Mouse (Mus musculus): Measurements from ENCODE around the gene Eif4enif1. TPM values are rescaled to one million over a fixed set of nuclear protein-coding genes. Genes with fewer than 3 reads are reported as not detected.
A peak's percentile ranks its signal among the peaks of the same experiment; 100 is the strongest.

The Eif4enif1 gene
- polyA plus RNA-seq, 1 experiment, result 46.7 TPM

DNA sequence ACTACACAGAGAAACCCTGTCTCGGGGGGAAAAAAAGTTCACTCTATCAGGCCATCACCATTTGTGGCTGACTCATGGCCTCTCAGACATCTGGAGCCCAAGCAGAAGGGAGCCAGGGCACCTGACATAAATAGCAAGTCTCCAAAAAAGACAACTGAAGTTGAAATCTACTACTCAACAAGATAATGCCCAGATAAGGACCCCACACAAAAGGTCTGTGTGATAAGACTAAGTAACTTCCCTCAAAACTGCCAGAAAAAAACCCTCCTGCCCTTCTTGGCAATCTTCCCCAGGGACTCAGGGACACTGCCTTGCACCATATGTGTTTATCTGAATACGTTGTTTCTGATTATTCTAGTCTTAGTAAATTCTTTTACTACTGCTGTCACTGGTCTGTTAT, 77.5 kb downstream of the Eif4enif1 start:
- Histone ChIP-seq H3K4me1 (ENCODE audit: control insufficient read depth, insufficient read depth, low read length) (no peaks in the 10 kb centered on the region), H3K27ac (ENCODE audit: insufficient read depth, low read depth, low read length) (no peak overlapping the region), H3K4me3 (ENCODE audit: insufficient read depth, low read length) (no peak overlapping the region)
- no peak for TF ChIP-seq CTCF (IDR thresholded peaks at IDR 0.05; ENCODE audit: low read depth, low read length)
- no peak for TF ChIP-seq POLR2A (IDR thresholded peaks at IDR 0.05; ENCODE audit: borderline replicate concordance, low read depth, low read length)

- no peak overlapping the region for H3K27ac ChIP-seq (ENCODE audit: insufficient read depth, low read depth, low read length)
- no peak overlapping the region for H3K4me3 ChIP-seq (ENCODE audit: insufficient read depth, low read length)
- 0 out of 2 replicates have a peak, but pooled peaks cover 2% of the 10 kb centered on the region for H3K4me1 ChIP-seq (ENCODE audit: control insufficient read depth, insufficient read depth, low read length)
- TF ChIP-seq CTCF (IDR thresholded peaks at IDR 0.05; ENCODE audit: low read depth, low read length), result no peak
- no peak for TF ChIP-seq POLR2A (IDR thresholded peaks at IDR 0.05; ENCODE audit: borderline replicate concordance, low read depth, low read length)
These were observed 80.7 kb downstream of the Eif4enif1 start for GRCm38 (mm10) chr11:3282887-3283286.

GRCm38 (mm10) chr11:3283645-3284044, 81.5 kb downstream of the Eif4enif1 start:
- Histone ChIP-seq H3K4me1 (ENCODE audit: control insufficient read depth, insufficient read depth, low read length) (0 out of 2 replicates have a peak, but pooled peaks cover 3% of the 10 kb centered on the region), H3K4me3 (ENCODE audit: insufficient read depth, low read length) (no peak overlapping the region), H3K27ac (ENCODE audit: insufficient read depth, low read depth, low read length) (no peak overlapping the region)
- TF ChIP-seq POLR2A (IDR thresholded peaks at IDR 0.05; ENCODE audit: borderline replicate concordance, low read depth, low read length) (no peak), CTCF (IDR thresholded peaks at IDR 0.05; ENCODE audit: low read depth, low read length) (no peak)

DNA sequence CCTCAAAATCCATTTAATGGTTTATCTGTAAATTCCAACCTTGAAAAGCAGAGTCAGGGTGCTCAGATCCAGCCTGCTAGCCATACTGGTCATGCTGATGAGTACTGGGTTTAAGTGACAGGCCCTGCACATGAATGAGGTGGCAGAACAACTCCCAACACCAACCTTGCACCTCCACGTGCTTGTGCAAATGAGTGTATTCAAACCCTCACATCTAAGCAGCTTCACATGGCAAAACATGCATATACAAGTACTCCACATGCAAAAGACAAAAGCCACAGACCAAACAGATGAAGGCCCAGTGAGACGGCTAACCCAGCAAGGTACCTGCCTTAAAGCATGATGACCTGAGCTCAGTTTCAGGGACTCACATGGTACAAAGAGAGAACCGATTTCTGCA, 83.7 kb downstream of the Eif4enif1 start:
- Histone ChIP-seq H3K4me1 (ENCODE audit: control insufficient read depth, insufficient read depth, low read length) (0 out of 2 replicates have a peak, but pooled peaks cover 3% of the 10 kb centered on the region), H3K4me3 (ENCODE audit: insufficient read depth, low read length) (no peak overlapping the region), H3K27ac (ENCODE audit: insufficient read depth, low read depth, low read length) (no peak overlapping the region)
- TF ChIP-seq POLR2A (IDR thresholded peaks at IDR 0.05; ENCODE audit: borderline replicate concordance, low read depth, low read length), result no peak
- no peak for TF ChIP-seq CTCF (IDR thresholded peaks at IDR 0.05; ENCODE audit: low read depth, low read length)

GRCm38 (mm10) chr11:3287131-3287530, 84.9 kb downstream of the Eif4enif1 start:
- 0 out of 2 replicates have a peak, but pooled peaks cover 3% of the 10 kb centered on the region for H3K4me1 ChIP-seq (ENCODE audit: control insufficient read depth, insufficient read depth, low read length)
- H3K27ac ChIP-seq (ENCODE audit: insufficient read depth, low read depth, low read length), result no peak overlapping the region

GRCm38 (mm10) chr11:3287921-3288320, 85.7 kb downstream of the Eif4enif1 start:
- TF ChIP-seq CTCF (IDR thresholded peaks at IDR 0.05; ENCODE audit: low read depth, low read length), result no peak
- no peak for TF ChIP-seq POLR2A (IDR thresholded peaks at IDR 0.05; ENCODE audit: borderline replicate concordance, low read depth, low read length)
- Histone ChIP-seq H3K4me3 (ENCODE audit: insufficient read depth, low read length) (no peak overlapping the region), H3K27ac (ENCODE audit: insufficient read depth, low read depth, low read length) (no peak overlapping the region), H3K4me1 (ENCODE audit: control insufficient read depth, insufficient read depth, low read length) (peaks cover 7% of the 10 kb centered on the region)

More at GRCm38 (mm10) chr11:3287131-3287530, 84.9 kb downstream of the Eif4enif1 start:
- no peak overlapping the region for H3K4me3 ChIP-seq (ENCODE audit: insufficient read depth, low read length)
- TF ChIP-seq CTCF (IDR thresholded peaks at IDR 0.05; ENCODE audit: low read depth, low read length) (no peak), POLR2A (IDR thresholded peaks at IDR 0.05; ENCODE audit: borderline replicate concordance, low read depth, low read length) (no peak)

- Histone ChIP-seq H3K4me1 (ENCODE audit: control insufficient read depth, insufficient read depth, low read length) (peaks cover 15% of the 10 kb centered on the region), H3K4me3 (ENCODE audit: insufficient read depth, low read length) (peak within 1 kb of the TSS; percentile 93), H3K27ac (ENCODE audit: insufficient read depth, low read depth, low read length) (peak within 1 kb of the TSS; percentile 92)
- TF ChIP-seq CTCF (IDR thresholded peaks at IDR 0.05; ENCODE audit: low read depth, low read length) (no peak), POLR2A (IDR thresholded peaks at IDR 0.05; ENCODE audit: borderline replicate concordance, low read depth, low read length) (0 out of 2 replicates have a peak, but pooled peaks have one; percentile 23)
These were observed 86.5 kb downstream of the Eif4enif1 start, which contains the start of gene Patz1 for GRCm38 (mm10) chr11:3288521-3289301. Gene Patz1 (plus strand): TSS chr11:3288874.

DNA sequence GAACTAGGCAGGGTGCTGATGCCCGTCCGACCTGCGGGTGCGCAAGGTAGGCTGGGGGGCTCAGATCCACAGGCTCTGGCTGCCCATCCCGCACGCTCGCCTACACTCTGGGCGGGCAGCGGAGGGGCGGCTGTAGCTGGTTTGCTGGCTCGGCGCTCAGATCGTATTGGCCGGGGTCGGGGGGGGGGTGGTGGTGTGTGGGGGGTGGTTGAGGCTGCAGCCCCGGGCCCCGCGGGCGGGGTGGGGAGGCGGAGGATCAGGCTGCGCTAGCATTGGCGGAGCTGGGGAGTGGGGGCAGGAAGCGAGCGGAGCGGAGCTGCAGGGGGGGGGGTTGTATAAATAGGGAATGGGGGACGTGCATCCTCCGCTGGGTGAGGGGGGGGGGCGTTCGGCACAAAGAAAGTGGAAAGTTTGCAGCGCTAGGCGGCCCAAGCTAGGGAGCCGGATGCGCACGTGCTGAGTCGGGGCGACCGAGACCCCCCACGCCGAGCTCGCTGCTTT, 87.2 kb downstream of the Eif4enif1 start:
- Histone ChIP-seq H3K27ac (ENCODE audit: insufficient read depth, low read depth, low read length) (peak overlapping the region; percentile 92), H3K4me1 (ENCODE audit: control insufficient read depth, insufficient read depth, low read length) (peaks cover 15% of the 10 kb centered on the region), H3K4me3 (ENCODE audit: insufficient read depth, low read length) (peak overlapping the region; percentile 93)
- TF ChIP-seq POLR2A (IDR thresholded peaks at IDR 0.05; ENCODE audit: borderline replicate concordance, low read depth, low read length) (no peak), CTCF (IDR thresholded peaks at IDR 0.05; ENCODE audit: low read depth, low read length) (no peak)

DNA sequence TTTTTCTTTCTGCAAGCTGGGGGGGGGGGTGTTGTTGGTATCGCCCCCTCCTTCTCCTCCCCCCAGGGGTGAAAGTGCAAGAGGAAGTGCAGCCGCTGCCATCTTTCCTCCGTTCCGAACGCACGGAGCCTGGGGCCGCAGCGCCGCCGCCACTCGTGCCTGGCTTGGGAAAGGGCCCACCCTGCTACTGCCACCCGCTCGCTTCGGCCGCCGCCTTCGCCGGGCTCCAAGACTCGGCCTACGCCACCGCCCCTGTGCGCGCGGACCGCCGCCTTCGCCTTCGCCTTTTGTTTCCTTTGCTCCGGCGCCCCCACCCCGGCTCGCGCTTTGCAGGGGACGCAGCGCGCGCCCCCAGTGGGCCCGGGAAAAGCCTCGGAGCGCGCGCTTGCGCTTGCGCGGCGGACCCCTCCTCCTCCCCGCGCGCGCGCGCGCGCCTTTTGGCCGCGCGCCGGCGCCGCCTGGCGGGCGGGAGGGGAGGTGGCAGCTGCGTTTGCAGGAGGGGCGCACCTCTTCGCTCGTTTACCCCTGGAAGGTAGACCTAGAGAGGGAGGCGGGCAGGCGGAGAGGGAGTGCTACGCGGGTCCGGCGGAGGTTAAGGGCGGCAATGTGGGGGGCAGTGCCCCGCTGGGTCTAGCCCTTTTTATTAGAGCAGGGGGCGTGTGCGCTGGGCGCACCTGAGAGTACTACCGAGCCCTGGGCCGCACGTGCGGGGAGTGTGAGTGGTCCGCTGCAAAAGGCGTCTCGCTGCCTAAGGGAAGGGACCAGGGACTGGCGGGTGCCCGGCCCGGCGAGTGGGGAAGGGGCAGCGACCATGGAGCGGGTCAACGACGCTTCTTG, 87.8 kb downstream of the Eif4enif1 start:
- Histone ChIP-seq H3K4me3 (ENCODE audit: insufficient read depth, low read length) (peak overlapping the region; percentile 93), H3K4me1 (ENCODE audit: control insufficient read depth, insufficient read depth, low read length) (peaks cover 15% of the 10 kb centered on the region)
- TF ChIP-seq CTCF (IDR thresholded peaks at IDR 0.05; ENCODE audit: low read depth, low read length) (peak; percentile 38; the same call in 1 of the 2 replicates), POLR2A (IDR thresholded peaks at IDR 0.05; ENCODE audit: borderline replicate concordance, low read depth, low read length) (no peak)

More for the DNA sequence above, 87.8 kb downstream of the Eif4enif1 start:
- H3K27ac ChIP-seq (ENCODE audit: insufficient read depth, low read depth, low read length), result peak overlapping the region; percentile 92

Data from bone marrow macrophage, adult 2 months (primary cell).